Mouse (Mus musculus): ENCODE results near the gene Atp2b2. TPM values are rescaled to one million over a fixed set of nuclear protein-coding genes. Genes with fewer than 3 reads are reported as not detected.

The Atp2b2 gene
- not detected in 2 replicates for polyA plus RNA-seq (2012)

DNA sequence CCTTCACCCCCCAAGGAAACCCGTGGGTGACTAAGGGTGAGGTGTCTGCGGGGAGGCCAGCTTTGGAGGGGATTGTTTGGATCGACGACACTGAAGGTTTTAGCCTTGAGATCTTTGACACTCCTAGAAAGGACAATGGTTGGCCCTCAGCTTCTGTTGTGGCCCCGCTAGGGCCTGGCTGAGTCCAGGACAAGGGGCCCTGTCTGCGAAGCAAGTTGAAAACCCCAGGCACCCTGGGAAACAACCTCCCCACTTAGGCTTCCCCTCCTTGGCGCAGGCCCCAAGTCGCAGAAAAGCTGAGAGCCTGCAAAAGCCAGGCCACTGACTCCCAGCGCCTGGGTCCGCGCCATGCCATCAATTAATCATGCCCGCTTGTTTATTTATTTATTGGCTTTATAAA is at the start of gene Atp2b2:
Gene Atp2b2, minus strand, starts transcription at position 282 of the 400 bp plus-strand sequence.
- TF ChIP-seq GATA1 (IDR thresholded peaks at IDR 0.05; ENCODE audit: low read length), result no peak

DNA sequence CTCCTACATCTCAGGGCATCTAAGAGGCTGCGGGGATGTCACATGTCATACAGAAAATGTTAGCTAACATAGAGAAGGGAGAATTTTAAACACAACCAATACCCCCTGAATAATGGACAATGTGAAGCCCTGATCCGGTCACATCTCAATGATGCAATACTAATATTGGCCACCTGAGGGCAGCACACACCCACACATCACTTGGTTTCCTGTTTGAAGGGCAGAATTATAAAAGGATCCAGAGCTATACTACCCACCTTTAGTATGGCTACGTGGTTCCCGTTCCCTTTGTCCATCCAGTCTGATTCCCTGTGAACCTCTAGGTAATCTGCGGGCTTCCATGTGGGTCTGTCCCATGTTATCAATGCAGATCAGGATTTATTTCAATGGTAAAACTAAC is 47.2 kb upstream of the Atp2b2 start:
- TF ChIP-seq GATA1 (IDR thresholded peaks at IDR 0.05; ENCODE audit: low read length), result no peak

DNA sequence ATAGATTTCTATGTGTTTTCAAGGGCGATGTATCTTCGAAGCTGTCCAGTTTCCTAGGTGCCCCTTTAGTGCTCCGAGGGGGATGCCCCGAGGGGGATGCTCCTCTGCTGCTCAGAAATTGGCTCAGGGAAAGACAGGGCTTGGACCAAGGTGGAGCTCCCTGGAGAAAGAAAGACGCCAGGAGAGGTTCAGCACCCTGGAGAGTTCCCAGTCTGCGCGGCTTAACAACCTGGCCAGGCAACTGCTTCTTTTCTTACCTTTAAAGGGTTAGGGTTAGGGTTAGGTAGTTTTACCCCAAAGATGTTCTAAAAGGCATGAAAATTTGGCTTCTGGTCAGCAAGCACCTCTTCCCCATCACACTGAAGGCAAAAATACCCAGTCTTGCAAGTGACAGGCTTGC is 44.7 kb upstream of the Atp2b2 start:
- no peak for TF ChIP-seq GATA1 (IDR thresholded peaks at IDR 0.05; ENCODE audit: low read length)

DNA sequence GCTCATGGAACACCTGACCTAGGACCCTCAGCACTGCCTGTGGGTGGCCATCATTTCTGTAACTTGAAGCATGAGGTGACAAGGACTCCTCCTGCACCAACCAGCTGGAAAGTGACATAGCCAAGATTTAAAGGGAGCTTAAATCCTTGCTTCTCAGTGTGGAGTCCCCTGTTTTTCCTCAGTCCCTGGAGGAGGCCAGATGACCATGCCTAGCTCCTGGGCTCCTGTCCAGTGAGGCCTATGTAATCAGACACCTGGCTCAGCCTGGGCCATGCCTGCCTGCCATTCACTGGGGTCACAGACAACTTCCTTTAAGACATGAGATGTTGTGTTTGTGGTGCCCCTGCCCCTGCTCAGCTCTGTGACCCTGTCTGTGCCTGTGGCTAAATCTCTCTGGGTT is 36.1 kb upstream of the Atp2b2 start:
- TF ChIP-seq GATA1 (IDR thresholded peaks at IDR 0.05; ENCODE audit: low read length), result no peak

DNA sequence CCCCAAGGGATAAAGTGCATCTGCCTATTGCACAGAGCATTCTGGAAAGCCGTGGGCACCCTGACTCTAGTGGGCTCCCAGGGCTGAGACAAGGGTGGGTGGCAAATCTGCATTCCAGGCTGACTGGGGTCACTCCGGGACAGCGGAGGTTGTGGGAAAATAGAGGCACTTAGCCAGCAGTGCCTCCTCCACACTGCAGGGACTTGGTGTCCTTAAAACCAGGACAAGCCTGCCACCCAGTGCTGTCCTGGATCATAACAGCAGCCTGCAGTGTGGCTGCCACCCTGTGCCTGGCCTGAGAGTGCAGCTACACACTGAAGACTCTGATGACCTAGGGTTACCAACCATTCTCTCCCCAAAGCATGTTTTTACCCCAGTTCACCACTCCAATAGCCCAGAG is 34.1 kb upstream of the Atp2b2 start:
- TF ChIP-seq GATA1 (IDR thresholded peaks at IDR 0.05; ENCODE audit: low read length), result no peak

DNA sequence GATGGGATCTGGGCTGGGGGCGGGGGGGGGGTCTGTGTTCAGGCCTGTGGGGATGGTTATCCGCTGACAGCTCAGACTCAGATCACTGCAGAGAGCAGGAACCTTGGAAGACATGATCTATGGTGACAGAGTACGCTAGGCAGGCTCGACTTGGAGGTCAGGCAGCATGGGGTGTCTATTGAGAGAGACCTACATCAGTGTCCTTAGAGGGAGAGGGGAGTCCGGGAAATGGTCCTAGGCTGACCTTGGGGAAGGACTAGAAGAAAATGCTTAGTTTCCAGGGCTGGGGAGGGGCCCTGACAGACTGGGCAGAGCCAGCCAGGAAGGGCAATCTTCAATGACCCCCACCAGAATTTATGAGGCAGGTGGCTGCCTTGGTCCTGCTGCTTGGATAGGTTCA is 33.6 kb upstream of the Atp2b2 start:
- no peak for TF ChIP-seq GATA1 (IDR thresholded peaks at IDR 0.05; ENCODE audit: low read length)

DNA sequence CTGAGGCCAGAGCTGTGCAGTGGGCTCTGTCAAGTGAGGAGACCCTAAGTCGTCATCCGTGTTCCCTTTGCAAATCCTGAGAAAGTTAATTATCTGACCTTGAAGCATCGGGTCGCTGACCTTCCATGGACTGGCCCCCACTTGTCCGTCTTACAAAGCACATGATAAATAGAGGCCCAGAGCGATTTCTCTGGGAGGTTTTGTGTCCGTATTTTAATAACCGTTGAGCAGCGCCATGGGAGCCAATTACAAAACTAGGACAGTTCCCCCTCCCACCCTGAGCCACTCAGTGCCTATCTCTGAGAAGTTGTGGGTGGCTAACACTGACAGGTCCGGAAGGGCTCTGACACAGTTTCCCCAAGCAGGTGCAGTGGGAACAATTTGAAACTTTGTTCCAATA is 32.5 kb upstream of the Atp2b2 start:
- no peak for TF ChIP-seq GATA1 (IDR thresholded peaks at IDR 0.05; ENCODE audit: low read length)

DNA sequence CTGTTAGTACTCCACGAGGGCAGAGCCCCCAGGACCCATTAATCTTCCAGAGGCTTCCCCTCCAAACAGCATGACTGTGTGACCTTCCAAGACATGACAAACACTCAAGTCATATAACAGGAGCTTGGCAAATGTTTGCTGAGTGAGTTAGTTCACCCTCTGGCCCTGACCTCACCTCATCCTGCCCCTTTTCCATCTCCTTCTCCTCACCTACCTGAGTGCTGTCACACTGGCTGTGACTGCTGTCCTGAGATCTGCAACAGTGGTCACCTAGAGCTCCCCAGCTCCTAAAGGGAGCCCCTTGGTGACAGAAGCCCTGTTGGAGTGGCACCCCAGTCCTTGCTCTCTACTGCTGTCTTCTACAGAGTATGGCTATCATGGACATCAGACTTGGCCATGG is 31.8 kb upstream of the Atp2b2 start:
- no peak for TF ChIP-seq GATA1 (IDR thresholded peaks at IDR 0.05; ENCODE audit: low read length)

DNA sequence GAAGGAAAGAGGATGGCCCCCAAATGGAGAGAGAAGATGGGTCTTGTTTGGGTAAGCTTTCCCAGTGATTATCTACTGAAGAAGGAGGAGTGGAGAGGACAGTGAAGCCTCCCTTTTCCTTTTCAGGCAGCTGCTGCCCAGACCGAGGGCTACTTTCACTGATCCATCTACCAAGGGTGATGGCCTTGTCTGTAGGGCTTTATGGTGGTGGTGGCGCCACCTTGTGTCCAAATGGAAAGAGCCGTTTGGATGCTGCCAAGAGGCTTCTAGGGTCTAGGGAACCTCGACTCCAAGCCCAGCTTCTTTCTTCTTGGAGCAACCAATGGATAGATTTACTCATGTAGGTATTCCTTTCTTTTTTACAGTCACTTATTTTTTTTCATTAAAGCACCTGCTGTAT is 29.2 kb upstream of the Atp2b2 start:
- TF ChIP-seq GATA1 (IDR thresholded peaks at IDR 0.05; ENCODE audit: low read length), result no peak

DNA sequence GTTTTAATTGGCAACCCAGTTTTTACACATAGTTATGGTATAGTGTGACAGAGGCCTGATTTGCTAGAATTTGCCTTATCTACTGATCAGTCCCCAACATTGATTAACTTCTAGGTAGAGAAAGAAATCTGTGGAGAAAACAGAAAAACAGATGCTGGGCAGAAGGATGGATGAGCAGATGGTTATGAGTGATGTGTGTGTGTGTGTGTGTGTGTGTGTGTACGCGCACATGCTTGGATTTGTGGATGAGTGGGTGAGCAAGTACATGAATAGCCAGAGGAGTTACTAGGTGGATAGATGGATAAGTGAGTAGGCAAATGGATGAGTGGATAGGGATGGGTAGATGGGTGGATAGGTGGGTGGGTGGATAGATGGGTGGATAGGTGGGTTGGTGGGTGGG is 20.7 kb upstream of the Atp2b2 start:
- no peak for TF ChIP-seq GATA1 (IDR thresholded peaks at IDR 0.05; ENCODE audit: low read length)

DNA sequence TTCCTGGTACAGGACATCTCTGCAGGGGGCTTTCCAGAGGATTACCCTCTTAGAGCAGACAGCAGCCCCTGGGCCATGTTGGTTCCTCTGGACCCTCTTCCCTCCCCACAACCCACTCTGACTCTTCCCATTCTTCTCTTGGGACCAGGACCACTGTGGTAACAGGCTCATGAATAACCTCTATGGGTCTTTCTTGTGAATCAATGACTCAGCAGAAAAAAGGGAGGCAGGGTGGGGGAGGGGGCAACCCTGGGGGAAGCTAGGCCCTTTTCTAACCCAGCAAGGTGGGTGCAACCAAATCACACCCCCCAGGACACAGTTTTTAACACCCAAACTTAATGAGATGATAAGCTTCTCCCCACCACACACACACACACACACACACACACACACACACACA is 20.3 kb upstream of the Atp2b2 start:
- no peak for TF ChIP-seq GATA1 (IDR thresholded peaks at IDR 0.05; ENCODE audit: low read length)

DNA sequence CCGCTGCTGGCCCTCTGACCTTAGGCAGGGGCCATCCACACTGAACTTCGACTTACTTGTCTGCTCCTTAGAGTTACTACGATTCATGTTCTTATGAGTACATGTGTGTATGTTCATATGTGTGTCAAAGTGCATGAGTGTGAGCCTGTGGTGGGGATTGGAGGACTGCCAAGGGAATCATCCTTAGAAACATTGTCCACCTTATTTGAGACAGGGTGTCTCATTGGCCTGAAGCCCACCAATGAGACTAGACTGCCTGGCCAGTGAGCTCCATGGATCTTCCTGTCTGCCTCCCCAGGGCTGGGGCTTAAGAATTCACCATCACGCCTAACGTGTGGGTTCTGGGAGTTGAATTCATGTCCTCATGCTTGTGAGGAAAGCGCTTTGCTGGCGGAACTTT is 16.8 kb upstream of the Atp2b2 start:
- no peak for TF ChIP-seq GATA1 (IDR thresholded peaks at IDR 0.05; ENCODE audit: low read length)

DNA sequence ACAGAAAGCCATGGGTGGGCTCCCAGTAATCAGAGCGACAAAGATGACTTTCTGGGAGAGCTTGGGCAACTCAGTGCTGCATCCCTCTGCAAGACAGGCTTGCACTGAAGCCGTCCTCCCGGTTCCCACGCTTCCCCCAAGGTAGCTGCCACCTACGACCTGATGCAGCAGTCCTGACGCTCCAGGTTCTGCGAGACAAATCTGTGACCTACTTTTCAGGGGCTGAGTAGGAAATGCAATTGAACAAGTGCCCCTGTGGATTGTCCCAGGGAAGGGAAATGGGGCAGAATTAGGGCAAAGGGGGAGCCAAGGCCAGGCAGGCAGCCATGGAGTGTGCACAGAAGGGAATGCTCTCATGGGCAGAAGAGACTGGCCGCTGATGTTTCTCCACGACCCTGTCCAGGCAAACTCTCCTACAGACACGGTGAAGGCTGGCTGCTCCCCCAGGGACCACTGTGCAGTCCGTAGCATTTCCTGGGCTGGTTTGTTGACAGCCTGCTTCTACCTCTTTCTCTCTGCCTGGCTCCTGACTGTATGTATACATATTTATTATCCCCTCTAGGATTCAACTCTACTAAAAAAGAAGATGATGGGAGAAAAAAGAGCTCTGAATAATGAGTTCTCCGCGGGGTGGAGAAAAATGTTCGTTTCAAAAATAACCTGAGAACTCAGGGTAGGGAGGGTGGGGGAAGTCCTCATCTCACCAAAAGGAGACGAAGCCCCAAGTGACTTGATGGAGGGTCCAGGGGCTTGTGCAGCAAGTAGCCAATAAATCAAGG is 15.8 kb upstream of the Atp2b2 start:
- TF ChIP-seq GATA1 (IDR thresholded peaks at IDR 0.05; ENCODE audit: low read length), result no peak

DNA sequence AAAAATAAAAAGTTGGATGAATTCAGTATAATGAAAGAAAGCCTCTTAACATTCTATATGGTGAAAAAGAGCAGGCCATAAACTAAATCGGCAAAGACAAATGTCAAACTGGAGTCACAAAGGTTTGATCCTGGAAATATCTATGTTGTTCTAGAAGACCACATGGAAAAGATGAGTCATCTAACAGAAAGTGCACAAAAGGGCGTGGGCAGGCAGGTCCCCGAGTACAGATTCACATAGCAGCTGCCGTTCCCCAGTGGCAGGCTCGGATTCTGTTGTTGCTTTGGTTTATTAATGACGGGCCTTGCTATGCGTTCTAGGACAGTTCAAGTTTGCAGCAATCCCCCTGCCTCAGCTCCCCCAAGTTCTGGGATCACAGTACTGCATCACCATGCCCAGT is 12.9 kb upstream of the Atp2b2 start:
- no peak for TF ChIP-seq GATA1 (IDR thresholded peaks at IDR 0.05; ENCODE audit: low read length)

DNA sequence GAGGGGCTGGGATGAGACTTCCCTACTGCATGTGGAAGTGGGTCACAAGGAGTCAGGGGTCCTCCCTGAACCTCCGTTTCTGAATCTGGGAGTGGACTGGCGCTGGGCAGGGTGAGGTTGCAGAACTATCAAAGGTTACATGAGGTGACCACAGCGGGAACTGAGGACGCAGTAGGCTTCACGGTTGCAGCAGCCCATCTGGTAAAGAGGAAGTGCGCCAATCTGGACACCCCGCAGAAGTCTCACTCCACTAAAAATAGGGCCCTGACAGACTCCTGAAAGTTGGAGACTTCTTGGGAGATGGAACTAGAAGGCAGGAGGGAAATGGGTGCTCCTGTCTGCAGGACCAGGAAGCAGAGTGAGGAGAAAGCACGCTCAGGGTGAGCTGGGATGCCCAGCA is 2.5 kb upstream of the Atp2b2 start:
- no peak for TF ChIP-seq GATA1 (IDR thresholded peaks at IDR 0.05; ENCODE audit: low read length)

DNA sequence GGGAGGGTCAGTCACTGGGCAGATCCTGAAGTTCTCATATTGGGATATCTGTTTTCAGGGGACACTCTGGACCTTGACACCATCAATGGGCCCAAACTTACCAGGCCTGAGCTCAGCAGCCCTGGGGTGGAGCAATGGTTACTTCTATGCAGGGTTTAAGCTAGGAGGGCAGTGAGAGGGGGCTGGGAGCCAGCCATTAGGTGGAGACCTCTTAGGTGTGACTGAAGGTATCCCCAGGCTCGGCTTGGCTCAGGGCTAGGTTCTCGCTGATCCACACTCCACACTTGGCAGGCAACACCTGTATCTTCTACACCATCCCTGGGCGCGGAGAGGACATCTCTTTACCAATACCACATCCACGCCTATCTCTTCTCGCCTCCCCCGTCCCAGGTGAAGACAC is 423 bp upstream of the Atp2b2 start:
- no peak for TF ChIP-seq GATA1 (IDR thresholded peaks at IDR 0.05; ENCODE audit: low read length)

DNA sequence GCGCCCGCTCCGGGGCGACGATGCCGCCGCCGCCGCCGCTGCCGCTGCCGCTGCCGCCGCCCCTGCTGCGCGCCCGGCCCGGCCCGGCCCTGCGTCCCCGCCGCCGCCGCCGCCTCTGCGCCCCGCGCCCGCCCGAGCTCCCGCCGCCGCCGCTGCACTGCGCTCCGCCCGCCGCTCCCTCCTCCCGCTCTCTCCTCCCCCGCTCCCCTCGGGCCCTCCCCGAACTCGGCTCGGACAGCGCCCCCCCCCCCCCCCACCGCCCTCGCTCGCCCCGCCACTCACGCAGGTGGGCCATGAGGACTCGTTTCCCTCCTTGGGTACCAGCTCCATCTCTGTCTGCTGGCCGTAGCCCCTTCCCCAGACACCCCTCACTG is 515 bp downstream of the Atp2b2 start:
- no peak for TF ChIP-seq GATA1 (IDR thresholded peaks at IDR 0.05; ENCODE audit: low read length)
